Mouse (Mus musculus) cerebellum, adult 2 months (tissue): ENCODE measurements around the gene Arf5.

Experiments
- CTCF ChIP-seq: fragments of 200-500 bp; IDR thresholded peaks from 2 replicates; pipeline ENCODE4 v1.5.1; 2011; ENCODE audit warnings: low read depth, mild to moderate bottlenecking, control low read depth, low read length, moderate library complexity, borderline replicate concordance; ENCODE audit not compliant: insufficient read depth
- POLR2A ChIP-seq: fragments of 200-500 bp; IDR thresholded peaks from 2 replicates; pipeline ENCODE4 v1.6.1; 2011; ENCODE audit warnings: low read length, control low read depth, borderline replicate concordance; ENCODE audit not compliant: insufficient read depth

DNA sequence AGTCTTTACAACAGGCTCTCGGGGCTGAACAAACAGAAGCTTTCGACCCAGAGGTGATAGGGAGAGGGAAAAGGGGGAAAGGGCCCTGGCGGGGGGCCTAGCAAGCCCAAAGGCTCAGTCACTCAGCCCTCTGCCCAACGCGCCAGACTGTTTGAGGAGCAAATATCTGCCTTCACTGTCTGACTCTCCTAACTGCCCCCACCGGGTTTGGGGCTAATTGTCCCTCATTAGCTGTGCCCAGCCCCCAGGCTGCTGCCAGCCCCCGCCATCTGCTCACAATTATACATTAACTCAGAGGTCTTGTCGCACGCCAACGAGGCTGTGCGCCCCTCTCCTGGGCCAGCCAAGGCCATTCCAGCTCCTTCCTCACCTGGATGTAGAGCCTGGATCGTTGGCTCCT is 27.6 kb downstream of the Arf5 start:
- TF ChIP-seq CTCF = no peak
- no peak for TF ChIP-seq POLR2A
